7 mouse cellular contexts compared by ENCODE assay signal in the genomic region with DNA sequence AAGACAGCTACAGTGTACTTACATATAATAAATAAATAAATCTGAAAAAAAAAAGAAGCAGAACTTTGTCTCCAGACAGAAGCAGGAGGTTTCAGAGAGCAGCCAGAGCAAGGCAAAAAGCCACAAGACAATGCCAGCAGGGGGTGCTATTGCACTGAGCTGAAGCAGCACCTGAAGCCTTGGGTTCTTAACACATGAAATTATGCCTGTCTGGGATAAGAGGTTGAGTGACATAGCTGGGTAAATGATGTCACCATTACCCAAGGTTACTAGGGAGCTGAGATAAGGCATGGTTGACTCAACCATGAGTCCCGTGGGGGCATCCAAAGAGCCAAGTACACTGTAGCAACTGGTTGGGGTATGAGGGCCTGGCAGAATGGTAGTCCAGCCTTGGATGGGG. TPM values are rescaled to one million over a fixed set of nuclear protein-coding genes. Genes with fewer than 3 reads are reported as not detected.
DNase-seq lines count a peak whose midpoint lies in the region; ATAC-seq and TF ChIP-seq lines count a peak whose summit lies in the region.

No protein-coding gene starts in this region.

- peak; percentile 90 for ATAC-seq in erythroblast, adult 5-6 weeks (replicated peaks; ENCODE audit: low FRiP score, poor library complexity, severe bottlenecking)
- ATAC-seq in megakaryocyte, adult 5-6 weeks (ENCODE audit: poor library complexity, severe bottlenecking), result peak; percentile 92

- no peak for TF ChIP-seq POLR2A in bone marrow macrophage, adult 2 months (IDR thresholded peaks at IDR 0.05; ENCODE audit: borderline replicate concordance, low read depth, low read length)

- H3K27ac ChIP-seq in bone marrow macrophage, adult 2 months (ENCODE audit: insufficient read depth, low read depth, low read length), result no peak overlapping the region

- H3K4me1 ChIP-seq in bone marrow macrophage, adult 2 months (ENCODE audit: control insufficient read depth, insufficient read depth, low read length), result no peaks in the 10 kb centered on the region; the same call in 1 of the 2 replicates

- peak; percentile 86 for DNase-seq in NIH3T3 (ENCODE audit: low read depth)
- peak; percentile 81 for DNase-seq in heart, postnatal 4 days
- peak; percentile 18 for DNase-seq in left cerebral cortex, adult 11 months (ENCODE audit: low spot score)
- peak; percentile 69 for DNase-seq in spleen, adult 12 weeks (ENCODE audit: low spot score)

- TF ChIP-seq CTCF in bone marrow macrophage, adult 2 months (IDR thresholded peaks at IDR 0.05; ENCODE audit: low read depth, low read length), result peak; percentile 65

- no peak overlapping the region for H3K4me3 ChIP-seq in bone marrow macrophage, adult 2 months (ENCODE audit: insufficient read depth, low read length)

RNA-seq across cellular contexts. Expression of a gene that starts 23.5 kb away (rescaled TPM):
- 6.2 and 9.2 TPM in 2 replicates for polyA plus RNA-seq in bone marrow macrophage, adult 2 months (2012; ENCODE audit: insufficient read depth, insufficient read length, missing spikeins)
- total RNA-seq in erythroblast, adult 5-6 weeks (2015; ENCODE audit: low replicate concordance), result 7.3 and 11.9 TPM in 2 replicates
- 3.5 and 13.2 TPM in 2 replicates for total RNA-seq in erythroblast, adult 5-6 weeks (2017; ENCODE audit: low replicate concordance)
- total RNA-seq in heart, postnatal 4 days (2021), result 1 to 10 TPM; 4.2 to 5.5 TPM
- total RNA-seq in megakaryocyte, adult 5-6 weeks (2015), result 0.80 and 1.3 TPM in 2 replicates
- total RNA-seq in megakaryocyte, adult 5-6 weeks (2017), result 0.37 and 0.69 TPM in 2 replicates

RNA-seq across cellular contexts. Expression of a gene that starts 26.4 kb away (rescaled TPM):
- polyA plus RNA-seq in bone marrow macrophage, adult 2 months (2012; ENCODE audit: insufficient read depth, insufficient read length, missing spikeins), result 51.1 and 56.4 TPM in 2 replicates
- 11.7 and 15.5 TPM in 2 replicates for total RNA-seq in erythroblast, adult 5-6 weeks (2015; ENCODE audit: low replicate concordance)
- total RNA-seq in erythroblast, adult 5-6 weeks (2017; ENCODE audit: low replicate concordance), result 6.6 and 14.0 TPM in 2 replicates
- 10 to 100 TPM; 18.2 to 21.4 TPM for total RNA-seq in heart, postnatal 4 days (2021)
- total RNA-seq in megakaryocyte, adult 5-6 weeks (2015), result 47.7 and 49.6 TPM in 2 replicates
- 28.8 and 31.3 TPM in 2 replicates for total RNA-seq in megakaryocyte, adult 5-6 weeks (2017)

RNA-seq across cellular contexts. Expression of a gene that starts 36.6 kb away (rescaled TPM):
- 50.0 and 52.5 TPM in 2 replicates for polyA plus RNA-seq in bone marrow macrophage, adult 2 months (2012; ENCODE audit: insufficient read depth, insufficient read length, missing spikeins)
- total RNA-seq in erythroblast, adult 5-6 weeks (2015; ENCODE audit: low replicate concordance), result 99.3 and 105 TPM in 2 replicates
- total RNA-seq in erythroblast, adult 5-6 weeks (2017; ENCODE audit: low replicate concordance), result 88.4 and 96.3 TPM in 2 replicates
- 100 to 1,000 TPM; 201 to 204 TPM for total RNA-seq in heart, postnatal 4 days (2021)
- 77.9 and 78.0 TPM in 2 replicates for total RNA-seq in megakaryocyte, adult 5-6 weeks (2015)
- 67.6 and 75.0 TPM in 2 replicates for total RNA-seq in megakaryocyte, adult 5-6 weeks (2017)

RNA-seq across cellular contexts. Expression of a gene that starts 47.3 kb away (rescaled TPM):
- 177 and 182 TPM in 2 replicates for polyA plus RNA-seq in bone marrow macrophage, adult 2 months (2012; ENCODE audit: insufficient read depth, insufficient read length, missing spikeins)
- 63.8 and 94.0 TPM in 2 replicates for total RNA-seq in erythroblast, adult 5-6 weeks (2015; ENCODE audit: low replicate concordance)
- total RNA-seq in erythroblast, adult 5-6 weeks (2017; ENCODE audit: low replicate concordance), result 68.9 and 152 TPM in 2 replicates
- total RNA-seq in heart, postnatal 4 days (2021), result 100 to 1,000 TPM; 132 to 134 TPM
- 152 and 154 TPM in 2 replicates for total RNA-seq in megakaryocyte, adult 5-6 weeks (2015)
- 194 and 226 TPM in 2 replicates for total RNA-seq in megakaryocyte, adult 5-6 weeks (2017)

RNA-seq across cellular contexts. Expression of a gene that starts 51.8 kb away (rescaled TPM):
- polyA plus RNA-seq in bone marrow macrophage, adult 2 months (2012; ENCODE audit: insufficient read depth, insufficient read length, missing spikeins), result 9.4 and 11.2 TPM in 2 replicates
- 2.7 and 12.1 TPM in 2 replicates for total RNA-seq in erythroblast, adult 5-6 weeks (2015; ENCODE audit: low replicate concordance)
- 5.2 and 14.6 TPM in 2 replicates for total RNA-seq in erythroblast, adult 5-6 weeks (2017; ENCODE audit: low replicate concordance)
- total RNA-seq in heart, postnatal 4 days (2021), result 10 to 100 TPM; 24.8 to 25.8 TPM
- total RNA-seq in megakaryocyte, adult 5-6 weeks (2015), result 25.9 and 27.6 TPM in 2 replicates
- 27.7 and 30.7 TPM in 2 replicates for total RNA-seq in megakaryocyte, adult 5-6 weeks (2017)

Comparison
In these comparisons a context has a peak if more than half of its experiments do, and no peak if none do; other contexts are left out.
1. DNase-seq: peak in every context shown above with its lines; median percentile 86 in NIH3T3; 81 in heart, postnatal 4 days; 69 in spleen, adult 12 weeks; 18 in left cerebral cortex, adult 11 months.